Mouse (Mus musculus) heart, postnatal 36 days (tissue): ENCODE data around the gene Ranbp3. TPM values are rescaled to one million over a fixed set of nuclear protein-coding genes. Genes with fewer than 3 reads are reported as not detected.
A peak's percentile ranks its signal among the peaks of the same experiment; 100 is the strongest.

Experiments
- DNase-seq, 2 experiments: peaks; one replicate each; pipeline ENCODE4 v3.0.0; 2021 to 2022
- intact Hi-C: fragments of 180-260 bp; cut with DNase I; formaldehyde crosslinking; loops from one replicate; pipeline ENCODE4 v1.15.1; 2025
- total RNA-seq, 2 experiments: library from RNA; stranded (reverse); gene quantifications; 2 replicates each; pipeline ENCODE4 v1.2.3; 2021

Ranbp3 gene
- total RNA-seq, 2 experiments from 2014 or later, result 34.9 to 38.0 TPM

- intact Hi-C loops, result loop anchor here (1.0 to 5.0 kb wide), 4 partner anchors 41 to 312 kb away; partner anchors contain the start of genes Catsperd, Lonp1 and Rpl36
- peak; percentile 86 to 91 for DNase-seq
These were observed 4.5 kb upstream of the Ranbp3 start for GRCm38 (mm10) chr17:56668384-56669144.

GRCm38 (mm10) chr17:56669766-56670165, 3.3 kb upstream of the Ranbp3 start:
- no peak for DNase-seq
- intact Hi-C loops, result loop anchor here (2.0 to 5.0 kb wide), 3 partner anchors 42 to 313 kb away; partner anchors contain the start of genes Catsperd and Lonp1

- peak in 1 of 2 experiments; percentile 20 for DNase-seq
- intact Hi-C loops, result no loop called here
These were observed 738 bp downstream of the Ranbp3 start for GRCm38 (mm10) chr17:56673647-56674416.

- intact Hi-C loops, result no loop called here
- no peak for DNase-seq
These were observed 8.7 kb downstream of the Ranbp3 start for GRCm38 (mm10) chr17:56681791-56682190.

- intact Hi-C loops, result no loop called here
- no peak for DNase-seq
These were observed 9.8 kb downstream of the Ranbp3 start for GRCm38 (mm10) chr17:56682880-56683279.

GRCm38 (mm10) chr17:56683546-56684140, 10.5 kb downstream of the Ranbp3 start:
- intact Hi-C loops, result no loop called here
- DNase-seq, result no peak

- no peak for DNase-seq
- intact Hi-C loops, result no loop called here
These were observed 11.6 kb downstream of the Ranbp3 start for GRCm38 (mm10) chr17:56684649-56685048.

- no peak for DNase-seq
- intact Hi-C loops, result no loop called here
These were observed 13.7 kb downstream of the Ranbp3 start for GRCm38 (mm10) chr17:56686801-56687200.

GRCm38 (mm10) chr17:56688045-56688444, 15.0 kb downstream of the Ranbp3 start:
- no peak for DNase-seq
- intact Hi-C loops, result no loop called here

GRCm38 (mm10) chr17:56688689-56689088, 15.6 kb downstream of the Ranbp3 start:
- intact Hi-C loops, result no loop called here
- no peak for DNase-seq

- intact Hi-C loops, result no loop called here
- no peak for DNase-seq
These were observed 20.3 kb downstream of the Ranbp3 start for GRCm38 (mm10) chr17:56693395-56693794.

GRCm38 (mm10) chr17:56693851-56694310, 20.8 kb downstream of the Ranbp3 start:
- intact Hi-C loops, result loop anchor here (2.0 kb wide), 1 partner anchor 21 kb away; no protein-coding TSS in a partner anchor
- peak; percentile 50 to 51 for DNase-seq

GRCm38 (mm10) chr17:56700451-56700850, 27.4 kb downstream of the Ranbp3 start:
- intact Hi-C loops, result no loop called here
- no peak for DNase-seq

GRCm38 (mm10) chr17:56703038-56703437, 29.9 kb downstream of the Ranbp3 start:
- no peak for DNase-seq
- intact Hi-C loops, result no loop called here

GRCm38 (mm10) chr17:56706515-56706914, 33.4 kb downstream of the Ranbp3 start:
- DNase-seq, result no peak
- intact Hi-C loops, result no loop called here

- intact Hi-C loops, result no loop called here
- no peak for DNase-seq
These were observed 35.6 kb downstream of the Ranbp3 start for GRCm38 (mm10) chr17:56708692-56709091.

GRCm38 (mm10) chr17:56709708-56710107, 36.6 kb downstream of the Ranbp3 start:
- intact Hi-C loops, result no loop called here
- DNase-seq, result no peak

- no peak for DNase-seq
- intact Hi-C loops, result loop anchor here (2.0 to 5.0 kb wide), 4 partner anchors 21 to 128 kb away; partner anchors contain the start of genes Catsperd, Lonp1 and Rpl36
These were observed 42.3 kb downstream of the Ranbp3 start for GRCm38 (mm10) chr17:56715360-56715759.

- intact Hi-C loops, result loop anchor here (2.0 to 5.0 kb wide), 4 partner anchors 21 to 129 kb away; partner anchors contain the start of genes Catsperd, Lonp1 and Rpl36
- DNase-seq, result no peak
These were observed 43.0 kb downstream of the Ranbp3 start for GRCm38 (mm10) chr17:56715914-56716654.
